Mouse (Mus musculus): ENCODE results near the gene Ilk.
"Not testable (repeated sequence)": the region's sequence is repeated elsewhere in the genome, so short reads cannot be mapped to it uniquely, and the experiment has no call there.

Ilk gene

GRCm38 (mm10) chr7:105736264-105736901, at the start of gene Ilk:
Gene Ilk (plus strand): TSS chr7:105736592.
- peak; percentile 93 for DNase-seq

- DNase-seq = no peak
Measured at GRCm38 (mm10) chr7:105690875-105691274, 45.5 kb upstream of the Ilk start.

GRCm38 (mm10) chr7:105703184-105703583, 33.2 kb upstream of the Ilk start:
- no peak for DNase-seq

- no peak for DNase-seq
Measured at GRCm38 (mm10) chr7:105703816-105704215, 32.6 kb upstream of the Ilk start.

- DNase-seq = no peak
Measured at GRCm38 (mm10) chr7:105708733-105709132, 27.7 kb upstream of the Ilk start.

GRCm38 (mm10) chr7:105715366-105715765, 21.0 kb upstream of the Ilk start:
- DNase-seq = no peak

- no peak for DNase-seq
Measured at GRCm38 (mm10) chr7:105721916-105722315, 14.5 kb upstream of the Ilk start.

- peak; percentile 46 for DNase-seq
Measured at GRCm38 (mm10) chr7:105726144-105726979, 10.0 kb upstream of the Ilk start.

- DNase-seq = no peak
Measured at GRCm38 (mm10) chr7:105726980-105727325, 9.4 kb upstream of the Ilk start.

- no peak for DNase-seq
Measured at GRCm38 (mm10) chr7:105728701-105729428, 7.5 kb upstream of the Ilk start.

- no peak for DNase-seq
Measured at GRCm38 (mm10) chr7:105733836-105734235, 2.6 kb upstream of the Ilk start.

- no peak for DNase-seq
Measured at GRCm38 (mm10) chr7:105734826-105735225, 1.6 kb upstream of the Ilk start.

- not testable (repeated sequence) for DNase-seq
Measured at GRCm38 (mm10) chr7:105735464-105735863, 928 bp upstream of the Ilk start.

- peak; percentile 68 for DNase-seq
Measured at GRCm38 (mm10) chr7:105736911-105737521, 624 bp downstream of the Ilk start, which contains the start of gene Rrp8. Gene Rrp8 (minus strand): TSS chr7:105737385.

- no peak for DNase-seq
Measured at GRCm38 (mm10) chr7:105737648-105738047, 1.3 kb downstream of the Ilk start.

GRCm38 (mm10) chr7:105738286-105738685, 1.9 kb downstream of the Ilk start:
- no peak for DNase-seq

- DNase-seq = peak; percentile 55
Measured at GRCm38 (mm10) chr7:105738948-105739347, 2.6 kb downstream of the Ilk start.

GRCm38 (mm10) chr7:105740089-105740795, 3.9 kb downstream of the Ilk start:
- no peak for DNase-seq

- no peak for DNase-seq
Measured at GRCm38 (mm10) chr7:105740851-105741250, 4.5 kb downstream of the Ilk start.

GRCm38 (mm10) chr7:105741978-105742377, 5.6 kb downstream of the Ilk start:
- no peak for DNase-seq

GRCm38 (mm10) chr7:105742539-105743215, 6.3 kb downstream of the Ilk start:
- not testable (repeated sequence) for DNase-seq

Data from kidney, adult 18-20 months (tissue).